Mouse (Mus musculus) brain, embryonic 14.5 days (tissue): ENCODE data around the gene Twnk.

Source experiments
- CTCF ChIP-seq: fragments of 200-500 bp; IDR thresholded peaks from 2 replicates; pipeline ENCODE4 v1.5.1; 2012; ENCODE audit warnings: inconsistent platforms, mild to moderate bottlenecking, moderate library complexity, borderline replicate concordance; ENCODE audit not compliant: insufficient read depth, insufficient read length; ENCODE audit errors: extremely low read depth
- POLR2A ChIP-seq: fragments of 200-500 bp; IDR thresholded peaks from 2 replicates; pipeline ENCODE4 v1.6.1; 2012; ENCODE audit warnings: mild to moderate bottlenecking, inconsistent platforms, borderline replicate concordance; ENCODE audit not compliant: poor library complexity, insufficient read depth, insufficient read length, severe bottlenecking; ENCODE audit errors: extremely low read depth

DNA sequence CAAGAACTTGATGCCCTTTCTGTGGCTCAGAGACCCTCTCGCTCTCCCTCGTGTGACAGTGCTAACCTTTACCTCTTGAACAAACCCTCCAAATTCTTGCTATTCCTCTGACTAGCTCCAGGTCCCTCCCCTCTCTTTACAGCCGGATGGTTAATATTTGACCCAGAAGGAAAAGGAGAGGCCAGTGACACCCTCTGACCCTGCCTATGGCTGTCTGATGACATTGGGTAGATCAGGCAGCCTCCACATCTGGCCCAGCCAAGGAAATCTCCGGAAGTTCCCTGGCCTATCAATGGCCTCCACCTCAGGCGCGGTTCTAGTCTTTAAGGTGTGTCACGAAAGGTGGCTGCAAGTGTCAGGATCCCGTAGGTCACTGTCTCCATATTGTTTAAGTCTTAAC is 14.4 kb upstream of the Twnk start:
- TF ChIP-seq POLR2A (no peak), CTCF (no peak)
